Mouse (Mus musculus) layer of hippocampus, adult 2 months (tissue): Measurements from ENCODE around the gene Cep68. TPM values are rescaled to one million over a fixed set of nuclear protein-coding genes. Genes with fewer than 3 reads are reported as not detected.

Source experiments
- DNase-seq, 2 experiments: peaks; one replicate each; pipeline ENCODE4 v3.0.0; 2022; ENCODE audit warnings: low spot score in 2 of 2
- H3K27ac ChIP-seq: fragments of 200-600 bp; 2 replicates; pipeline ENCODE4 v1.8.1; 2022
- H3K4me3 ChIP-seq: fragments of 200-600 bp; 2 replicates; pipeline ENCODE4 v1.8.1; 2022; ENCODE audit warnings: mild to moderate bottlenecking
- CTCF ChIP-seq: fragments of 200-600 bp; conservative IDR thresholded peaks from 2 replicates; pipeline ENCODE4 v1.8.1; 2022; ENCODE audit warnings: antibody characterized with exemption, mild to moderate bottlenecking, moderate library complexity
- long read RNA-seq, 2 experiments: library from polyadenylated mRNA; stranded (forward); transcript quantifications; one replicate each; pipeline ENCODE4 v2.0.0; 2021; ENCODE audit warnings: borderline mapping rate in 2 of 2
- total RNA-seq, 2 experiments: library from RNA; stranded (reverse); gene quantifications; 2 replicates each; pipeline ENCODE4 v1.2.3; 2021

The Cep68 gene
- total RNA-seq = 10 to 100 TPM; 34.0 to 36.3 TPM
- long read RNA-seq, experiment 1, full-length matches to known transcripts = 17 of 22 reads
- long read RNA-seq, experiment 1, partial matches to known transcripts = 2 of 22 reads
- long read RNA-seq, experiment 1, other reads (novel, unspliced or antisense) = 3 of 22 reads
- long read RNA-seq, experiment 2, full-length matches to known transcripts = 20 of 30 reads
- long read RNA-seq, experiment 2, partial matches to known transcripts = 3 of 30 reads
- long read RNA-seq, experiment 2, other reads (novel, unspliced or antisense) = 7 of 30 reads

- TF ChIP-seq CTCF = peak; percentile 58
- H3K4me3 ChIP-seq = peak within 1 kb of the TSS; percentile 98
- DNase-seq = peak; percentile 95 to 97
Observed at GRCm38 (mm10) chr11:20249296-20250110, at the start of gene Cep68. Cep68 (minus strand) TSS chr11:20249429.

GRCm38 (mm10) chr11:20284463-20284862, 35.2 kb upstream of the Cep68 start:
- DNase-seq = no peak
- TF ChIP-seq CTCF = no peak
- Histone ChIP-seq H3K27ac (no peak overlapping the region), H3K4me3 (no peak overlapping the region)

More at GRCm38 (mm10) chr11:20249296-20250110, at the start of gene Cep68:
- peak within 1 kb of the TSS; percentile 94 for H3K27ac ChIP-seq

GRCm38 (mm10) chr11:20282601-20283219, 33.5 kb upstream of the Cep68 start:
- DNase-seq = no peak
- H3K27ac ChIP-seq = no peak overlapping the region
- no peak overlapping the region for H3K4me3 ChIP-seq
- TF ChIP-seq CTCF = no peak

GRCm38 (mm10) chr11:20280982-20281381, 31.8 kb upstream of the Cep68 start:
- no peak for TF ChIP-seq CTCF
- no peak overlapping the region for H3K27ac ChIP-seq
- no peak overlapping the region for H3K4me3 ChIP-seq
- no peak for DNase-seq

GRCm38 (mm10) chr11:20278702-20279101, 29.5 kb upstream of the Cep68 start:
- Histone ChIP-seq H3K4me3 (no peak overlapping the region), H3K27ac (no peak overlapping the region)
- no peak for TF ChIP-seq CTCF
- DNase-seq = no peak

- no peak for DNase-seq
- H3K27ac ChIP-seq = no peak overlapping the region
- H3K4me3 ChIP-seq = no peak overlapping the region
- no peak for TF ChIP-seq CTCF
Observed at GRCm38 (mm10) chr11:20277106-20277505, 27.9 kb upstream of the Cep68 start.

- H3K27ac ChIP-seq = no peak overlapping the region
- no peak overlapping the region for H3K4me3 ChIP-seq
- DNase-seq = no peak
- TF ChIP-seq CTCF = no peak
Observed at GRCm38 (mm10) chr11:20275974-20276373, 26.7 kb upstream of the Cep68 start.

GRCm38 (mm10) chr11:20269885-20270284, 20.7 kb upstream of the Cep68 start:
- Histone ChIP-seq H3K27ac (no peak overlapping the region), H3K4me3 (no peak overlapping the region)
- no peak for DNase-seq
- TF ChIP-seq CTCF = no peak

GRCm38 (mm10) chr11:20262628-20263380, 13.6 kb upstream of the Cep68 start:
- TF ChIP-seq CTCF = peak; percentile 81
- Histone ChIP-seq H3K27ac (no peak overlapping the region), H3K4me3 (no peak overlapping the region)
- no peak for DNase-seq

GRCm38 (mm10) chr11:20254791-20255190, 5.6 kb upstream of the Cep68 start:
- no peak for DNase-seq
- no peak overlapping the region for H3K27ac ChIP-seq
- TF ChIP-seq CTCF = no peak
- H3K4me3 ChIP-seq = no peak overlapping the region

- Histone ChIP-seq H3K4me3 (no peak overlapping the region), H3K27ac (no peak overlapping the region)
- DNase-seq = no peak
- TF ChIP-seq CTCF = no peak
Observed at GRCm38 (mm10) chr11:20253088-20253487, 3.9 kb upstream of the Cep68 start.

GRCm38 (mm10) chr11:20250476-20251178, 1.4 kb upstream of the Cep68 start:
- TF ChIP-seq CTCF = no peak
- no peak for DNase-seq
- Histone ChIP-seq H3K27ac (no peak overlapping the region), H3K4me3 (no peak overlapping the region)
